Mouse (Mus musculus) liver, embryonic 14.5 days (tissue): Measurements from ENCODE around the gene 2210011C24Rik.
"Not testable (repeated sequence)": the region's sequence is repeated elsewhere in the genome, so short reads cannot be mapped to it uniquely, and the experiment has no call there.

ENCODE experiments used
- CTCF ChIP-seq: IDR thresholded peaks from 2 replicates; pipeline ENCODE4 v1.5.1; 2016; ENCODE audit warnings: antibody characterized with exemption, low read depth, control low read depth
- EP300 ChIP-seq: IDR thresholded peaks from 2 replicates; pipeline ENCODE4 v1.6.1; 2016; ENCODE audit warnings: antibody characterized with exemption, low read depth

DNA sequence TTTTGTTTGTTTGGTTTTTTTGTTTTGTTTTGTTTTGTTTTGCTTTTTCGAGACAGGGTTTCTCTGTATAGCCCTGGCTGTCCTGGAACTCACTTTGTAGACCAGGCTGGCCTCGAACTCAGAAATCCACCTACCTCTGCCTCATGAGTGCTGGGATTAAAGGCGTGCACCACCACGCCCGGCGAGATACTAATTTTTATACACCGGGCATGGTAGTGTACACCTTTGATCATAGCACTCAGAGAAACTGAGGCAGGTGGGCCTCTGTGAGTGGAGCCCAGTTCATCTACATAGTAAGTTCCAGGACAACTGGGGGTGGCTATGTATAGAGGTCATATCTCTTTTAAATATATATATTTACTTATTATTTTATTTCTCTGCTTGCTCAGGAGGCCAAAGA lies 6.5 kb downstream of the 2210011C24Rik start:
- TF ChIP-seq CTCF, EP300: not testable (repeated sequence)
